In genomic region chr10:79897316-79898245, GRCm38 (mm10) we compare ENCODE assay signal across 17 mouse cellular contexts. TPM values are rescaled to one million over a fixed set of nuclear protein-coding genes. Genes with fewer than 3 reads are reported as not detected.
DNase-seq lines count a peak whose midpoint lies in the region; ATAC-seq and TF ChIP-seq lines count a peak whose summit lies in the region.
"Had no signal": no experiment of that assay in that cellular context is flagged by ENCODE, and none has a peak within 500 bp of the region (broad histone marks: within the 10 kb centered on the region; RNA-seq: fewer than 3 reads in every experiment).

No protein-coding gene starts in this region.

- no peak for DNase-seq in hindbrain, embryonic 10.5 days (ENCODE audit: low spot score)
- no peak for DNase-seq in hindbrain, embryonic 11.5 days (ENCODE audit: low spot score)
- peak; percentile 27 for DNase-seq in CH12.LX (ENCODE audit: extremely low read depth)
- no peak for DNase-seq in heart, adult 9 months (ENCODE audit: low spot score in 2 of 2)
- DNase-seq in right cerebral cortex, postnatal 10 days (ENCODE audit: low spot score in 2 of 2), result no peak
- DNase-seq in layer of hippocampus, postnatal 36 days, result no peak
- DNase-seq: cerebellum, adult 2 months; right cerebral cortex, postnatal 25 days had no signal

- H3K27me3 ChIP-seq in hindbrain, embryonic 10.5 days (ENCODE audit: insufficient read depth, poor library complexity, severe bottlenecking), result peaks cover 76% of the 10 kb centered on the region
- peaks cover 4% of the 10 kb centered on the region; the same call in 1 of the 2 replicates for H3K27me3 ChIP-seq in hindbrain, embryonic 11.5 days (ENCODE audit: control insufficient read depth, insufficient read depth, low read length)
- no peaks in the 10 kb centered on the region for H3K27me3 ChIP-seq in CH12.LX (replicated peaks)
- no peaks in the 10 kb centered on the region for H3K27me3 ChIP-seq in intestine, postnatal 0 days (replicated peaks; ENCODE audit: control insufficient read depth, insufficient read depth, low read length)
- no peaks in the 10 kb centered on the region for H3K27me3 ChIP-seq in liver, embryonic 15.5 days
- H3K27me3 ChIP-seq: lung, embryonic 15.5 days had no signal

- no peak for TF ChIP-seq RAD21 in CH12.LX (IDR thresholded peaks at IDR 0.05; ENCODE audit: low read depth, low read length)

- no peaks in the 10 kb centered on the region for H3K9me3 ChIP-seq in hindbrain, embryonic 10.5 days
- H3K9me3 ChIP-seq in hindbrain, embryonic 11.5 days (ENCODE audit: control insufficient read depth, low read length), result no peaks in the 10 kb centered on the region
- no peaks in the 10 kb centered on the region for H3K9me3 ChIP-seq in CH12.LX (replicated peaks; ENCODE audit: low read length)
- H3K9me3 ChIP-seq in intestine, postnatal 0 days (ENCODE audit: control insufficient read depth), result no peaks in the 10 kb centered on the region
- no peaks in the 10 kb centered on the region for H3K9me3 ChIP-seq in liver, embryonic 15.5 days (replicated peaks)
- H3K9me3 ChIP-seq: lung, embryonic 15.5 days; midbrain, embryonic 12.5 days; neural tube, embryonic 13.5 days had no signal

- TF ChIP-seq EP300 in CH12.LX (IDR thresholded peaks at IDR 0.05; ENCODE audit: low read length), result no peak

- H3K4me2 ChIP-seq in hindbrain, embryonic 11.5 days (replicated peaks; ENCODE audit: low read depth, low read length), result no peak overlapping the region
- 0 out of 2 replicates have a peak overlapping the region, but pooled peaks have one; percentile 2 for H3K4me2 ChIP-seq in CH12.LX (ENCODE audit: insufficient read depth, low read depth, poor library complexity, severe bottlenecking)
- no peak overlapping the region for H3K4me2 ChIP-seq in intestine, postnatal 0 days (replicated peaks; ENCODE audit: low read depth)
- H3K4me2 ChIP-seq in liver, embryonic 15.5 days, result peak overlapping the region; percentile 33
- H3K4me2 ChIP-seq: heart, embryonic 11.5 days; lung, embryonic 15.5 days; midbrain, embryonic 12.5 days; neural tube, embryonic 13.5 days had no signal

- dilution Hi-C loops in CH12.LX (cut with MboI; ENCODE audit: extremely low pct_ligation_motif_present, extremely low pct_unique_long_range_greater_than_20kb, low sequenced_read_pairs), result no loop called here

- no peak for TF ChIP-seq POLR2A in CH12.LX (IDR thresholded peaks at IDR 0.05; ENCODE audit: low read depth, low read length)

- no peak overlapping the region for H3K27ac ChIP-seq in hindbrain, embryonic 10.5 days
- no peak overlapping the region for H3K27ac ChIP-seq in hindbrain, embryonic 11.5 days (ENCODE audit: low read depth, low read length)
- no peak overlapping the region for H3K27ac ChIP-seq in CH12.LX (ENCODE audit: insufficient read depth, low read depth)
- no peak overlapping the region for H3K27ac ChIP-seq in intestine, postnatal 0 days (ENCODE audit: low read depth, low read length)
- H3K27ac ChIP-seq in liver, embryonic 15.5 days (replicated peaks), result peak overlapping the region; percentile 63
- H3K27ac ChIP-seq: left cerebral cortex, adult 2 months; lung, embryonic 15.5 days; midbrain, embryonic 12.5 days; neural tube, embryonic 13.5 days had no signal

- H3K4me1 ChIP-seq in hindbrain, embryonic 10.5 days (replicated peaks), result peaks cover 42% of the 10 kb centered on the region
- H3K4me1 ChIP-seq in hindbrain, embryonic 11.5 days (replicated peaks; ENCODE audit: control insufficient read depth, insufficient read depth, low read length), result peaks cover 7% of the 10 kb centered on the region
- peaks cover 9 to 50% of the 10 kb centered on the region in 2 experiments for H3K4me1 ChIP-seq in CH12.LX (ENCODE audit: control insufficient read depth in 1 of 2, insufficient read depth in 2 of 2)
- H3K4me1 ChIP-seq in intestine, postnatal 0 days (replicated peaks; ENCODE audit: control insufficient read depth, insufficient read depth, low read length), result no peaks in the 10 kb centered on the region
- peaks cover 17% of the 10 kb centered on the region for H3K4me1 ChIP-seq in liver, embryonic 15.5 days (replicated peaks)

- peaks cover 76% of the 10 kb centered on the region for H3K36me3 ChIP-seq in hindbrain, embryonic 10.5 days
- peaks cover under 1% of the 10 kb centered on the region; the same call in 1 of the 2 replicates for H3K36me3 ChIP-seq in hindbrain, embryonic 11.5 days (ENCODE audit: control insufficient read depth, insufficient read depth, low read length)
- peaks cover 18 to 80% of the 10 kb centered on the region in 2 experiments for H3K36me3 ChIP-seq in CH12.LX (replicated peaks in 1 of 2; ENCODE audit: control insufficient read depth in 1 of 2, insufficient read depth in 1 of 2, low read length in 1 of 2)
- H3K36me3 ChIP-seq in intestine, postnatal 0 days (ENCODE audit: control insufficient read depth, insufficient read depth), result peaks cover 39% of the 10 kb centered on the region; the same call in 1 of the 2 replicates
- peaks cover 21% of the 10 kb centered on the region for H3K36me3 ChIP-seq in liver, embryonic 15.5 days (replicated peaks)

- no peak overlapping the region for H3K9ac ChIP-seq in hindbrain, embryonic 11.5 days (ENCODE audit: low read depth, low read length)
- H3K9ac ChIP-seq in CH12.LX (ENCODE audit: insufficient read depth, low read depth), result no peak overlapping the region
- no peak overlapping the region for H3K9ac ChIP-seq in intestine, postnatal 0 days (ENCODE audit: low read depth, low read length)
- H3K9ac ChIP-seq in liver, embryonic 15.5 days, result no peak overlapping the region
- H3K9ac ChIP-seq: lung, embryonic 15.5 days; midbrain, embryonic 12.5 days; neural tube, embryonic 13.5 days had no signal

- H3K79me2 ChIP-seq in CH12.LX (replicated peaks; ENCODE audit: control insufficient read depth, extremely low read depth, insufficient read depth, poor library complexity, severe bottlenecking), result no peaks in the 10 kb centered on the region

- ATAC-seq in hindbrain, embryonic 11.5 days (ENCODE audit: low FRiP score), result no peak
- peak; percentile 55 for ATAC-seq in intestine, postnatal 0 days
- ATAC-seq in liver, embryonic 15.5 days (ENCODE audit: insufficient read depth), result peak; percentile 73
- ATAC-seq: hindbrain, embryonic 16.5 days had no signal

- TF ChIP-seq CTCF in CH12.LX (conservative IDR thresholded peaks at IDR 0.05 in 1 of 2, IDR thresholded peaks at IDR 0.05 in 1 of 2; ENCODE audit: low read depth in 2 of 2, low read length in 2 of 2), result no peak
- no peak for TF ChIP-seq CTCF in intestine, postnatal 0 days (IDR thresholded peaks at IDR 0.05; ENCODE audit: low read depth)

- peak overlapping the region; percentile 1; the same call in 1 of the 2 replicates for H3K4me3 ChIP-seq in hindbrain, embryonic 10.5 days
- no peak overlapping the region for H3K4me3 ChIP-seq in hindbrain, embryonic 11.5 days (ENCODE audit: low read depth, low read length)
- H3K4me3 ChIP-seq in CH12.LX (replicated peaks in 1 of 3; ENCODE audit: low read depth in 2 of 3, low read length in 2 of 3, poor library complexity in 1 of 3), result no peak overlapping the region
- no peak overlapping the region for H3K4me3 ChIP-seq in intestine, postnatal 0 days (ENCODE audit: low read depth, low read length)
- 0 out of 2 replicates have a peak overlapping the region, but pooled peaks have one; percentile 5 for H3K4me3 ChIP-seq in liver, embryonic 15.5 days (replicated peaks)
- H3K4me3 ChIP-seq: left cerebral cortex, adult 2 months; lung, embryonic 15.5 days; midbrain, embryonic 12.5 days; neural tube, embryonic 13.5 days had no signal

- 52% methylated on average over 20 of the region's 20 CpGs for WGBS in hindbrain, embryonic 10.5 days
- WGBS in hindbrain, embryonic 11.5 days, result 57% methylated on average over 20 of the region's 20 CpGs
- 41% methylated on average over 20 of the region's 20 CpGs for WGBS in intestine, postnatal 0 days
- 54% methylated on average over 20 of the region's 20 CpGs for WGBS in liver, embryonic 15.5 days (ENCODE audit: insufficient replicate concordance)

- in situ Hi-C loops in CH12.LX (cut with MboI; ENCODE audit: low pct_ligation_motif_present, low pct_unique_long_range_greater_than_20kb, low sequenced_read_pairs), result no loop called here

RNA-seq across cellular contexts. Expression of gene Cfd, which starts 6.9 kb away (rescaled TPM):
- polyA plus RNA-seq in hindbrain, embryonic 10.5 days (2016; fragmentation: Nextera tagmentation; extraction: Ambion mirVana), result not detected in 2 replicates
- not detected in 2 replicates for polyA plus RNA-seq in hindbrain, embryonic 11.5 days (2014; fragmentation: Nextera tagmentation; extraction: Ambion mirVana)
- total RNA-seq in CH12.LX (2012; rRNA removed) (not detected in 2 replicates), CH12.LX (2014; rRNA removed) (not detected in 2 replicates)
- 0.26 TPM in 1 of 2 replicates, not detected in the other for polyA plus RNA-seq in CH12.LX (2012; ENCODE audit: insufficient read length, low read depth)
- polyA plus RNA-seq in intestine, postnatal 0 days (2015; fragmentation: Nextera tagmentation; extraction: Ambion mirVana), result not detected in 2 replicates
- polyA plus RNA-seq in liver, embryonic 15.5 days (2015; fragmentation: Nextera tagmentation; extraction: Ambion mirVana), result not detected in 2 replicates
- not detected for total RNA-seq in layer of hippocampus, postnatal 36 days (2021)
- total RNA-seq: left cerebral cortex, adult 2 months had no signal
- polyA plus RNA-seq: C2C12; heart, embryonic 11.5 days; hindbrain, embryonic 16.5 days; lung, embryonic 15.5 days; midbrain, embryonic 12.5 days; neural tube, embryonic 13.5 days had no signal

RNA-seq across cellular contexts. Expression of gene Med16, which starts 11.1 kb away (rescaled TPM):
- polyA plus RNA-seq in hindbrain, embryonic 10.5 days (2016; fragmentation: Nextera tagmentation; extraction: Ambion mirVana), result 68.3 and 77.3 TPM in 2 replicates
- 33.7 and 41.8 TPM in 2 replicates for polyA plus RNA-seq in hindbrain, embryonic 11.5 days (2014; fragmentation: Nextera tagmentation; extraction: Ambion mirVana)
- total RNA-seq in CH12.LX (2012; rRNA removed), result 12.1 and 14.4 TPM in 2 replicates
- total RNA-seq in CH12.LX (2014; rRNA removed), result 8.7 and 10.2 TPM in 2 replicates
- polyA plus RNA-seq in CH12.LX (2012; ENCODE audit: insufficient read length, low read depth), result 20.7 and 22.8 TPM in 2 replicates
- 17.0 and 17.8 TPM in 2 replicates for polyA plus RNA-seq in intestine, postnatal 0 days (2015; fragmentation: Nextera tagmentation; extraction: Ambion mirVana)
- polyA plus RNA-seq in liver, embryonic 15.5 days (2015; fragmentation: Nextera tagmentation; extraction: Ambion mirVana), result 16.4 and 18.0 TPM in 2 replicates
- total RNA-seq in layer of hippocampus, postnatal 36 days (2021), result 10 to 100 TPM; 53.0 to 54.1 TPM

RNA-seq across cellular contexts. Expression of gene Elane, which starts 11.5 kb away (rescaled TPM):
- not detected in 2 replicates for polyA plus RNA-seq in hindbrain, embryonic 10.5 days (2016; fragmentation: Nextera tagmentation; extraction: Ambion mirVana)
- polyA plus RNA-seq in hindbrain, embryonic 11.5 days (2014; fragmentation: Nextera tagmentation; extraction: Ambion mirVana), result 0.67 TPM in 1 of 2 replicates, not detected in the other
- total RNA-seq in CH12.LX (2012; rRNA removed), result not detected in 2 replicates
- total RNA-seq in CH12.LX (2014; rRNA removed), result not detected in 2 replicates
- not detected in 2 replicates for polyA plus RNA-seq in CH12.LX (2012; ENCODE audit: insufficient read length, low read depth)
- not detected in 2 replicates for polyA plus RNA-seq in intestine, postnatal 0 days (2015; fragmentation: Nextera tagmentation; extraction: Ambion mirVana)
- 211 and 227 TPM in 2 replicates for polyA plus RNA-seq in liver, embryonic 15.5 days (2015; fragmentation: Nextera tagmentation; extraction: Ambion mirVana)
- not detected for total RNA-seq in layer of hippocampus, postnatal 36 days (2021)
- total RNA-seq: left cerebral cortex, adult 2 months had no signal
- polyA plus RNA-seq: C2C12; midbrain, embryonic 12.5 days had no signal

RNA-seq across cellular contexts. Expression of gene Gm26602, which starts 13.1 kb away (rescaled TPM):
- polyA plus RNA-seq in hindbrain, embryonic 10.5 days (2016; fragmentation: Nextera tagmentation; extraction: Ambion mirVana), result 2.6 and 4.5 TPM in 2 replicates
- 23.6 and 25.3 TPM in 2 replicates for polyA plus RNA-seq in hindbrain, embryonic 11.5 days (2014; fragmentation: Nextera tagmentation; extraction: Ambion mirVana)
- total RNA-seq in CH12.LX (2012; rRNA removed), result 6.0 and 8.1 TPM in 2 replicates
- not detected in 2 replicates for total RNA-seq in CH12.LX (2014; rRNA removed)
- not detected in 2 replicates for polyA plus RNA-seq in CH12.LX (2012; ENCODE audit: insufficient read length, low read depth)
- 2.9 and 17.9 TPM in 2 replicates for polyA plus RNA-seq in intestine, postnatal 0 days (2015; fragmentation: Nextera tagmentation; extraction: Ambion mirVana)
- polyA plus RNA-seq in liver, embryonic 15.5 days (2015; fragmentation: Nextera tagmentation; extraction: Ambion mirVana), result not detected in 2 replicates
- not detected for total RNA-seq in layer of hippocampus, postnatal 36 days (2021)
- total RNA-seq: left cerebral cortex, adult 2 months had no signal
- polyA plus RNA-seq: C2C12; cerebellum, adult 2 months had no signal

RNA-seq across cellular contexts. Expression of gene Kiss1r, which starts 19.2 kb away (rescaled TPM):
- 0.72 and 0.80 TPM in 2 replicates for polyA plus RNA-seq in hindbrain, embryonic 10.5 days (2016; fragmentation: Nextera tagmentation; extraction: Ambion mirVana)
- 0.26 and 0.36 TPM in 2 replicates for polyA plus RNA-seq in hindbrain, embryonic 11.5 days (2014; fragmentation: Nextera tagmentation; extraction: Ambion mirVana)
- total RNA-seq in CH12.LX (2012; rRNA removed) (0.21 and 0.76 TPM in 2 replicates), CH12.LX (2014; rRNA removed) (0.24 and 0.32 TPM in 2 replicates)
- polyA plus RNA-seq in CH12.LX (2012; ENCODE audit: insufficient read length, low read depth), result 0.17 and 0.20 TPM in 2 replicates
- 0.21 and 0.47 TPM in 2 replicates for polyA plus RNA-seq in intestine, postnatal 0 days (2015; fragmentation: Nextera tagmentation; extraction: Ambion mirVana)
- 0.32 and 0.37 TPM in 2 replicates for polyA plus RNA-seq in liver, embryonic 15.5 days (2015; fragmentation: Nextera tagmentation; extraction: Ambion mirVana)
- total RNA-seq in layer of hippocampus, postnatal 36 days (2021), result 1 to 10 TPM; 6.4 to 6.8 TPM

Comparison
In these comparisons a context has a peak if more than half of its experiments do, and no peak if none do; other contexts are left out.
1. H3K4me3 ChIP-seq: peak in hindbrain, embryonic 10.5 days (single experiment) and liver, embryonic 15.5 days (single experiment); none in hindbrain, embryonic 11.5 days (single experiment), CH12.LX (0 of 3) and intestine, postnatal 0 days (single experiment).
2. H3K4me2 ChIP-seq: peak in CH12.LX (single experiment) and liver, embryonic 15.5 days (single experiment); none in hindbrain, embryonic 11.5 days (single experiment) and intestine, postnatal 0 days (single experiment).
3. RNA of gene Elane, which starts 11.5 kb away (polyA plus RNA-seq): 211 to 227 TPM in liver, embryonic 15.5 days; not detected in hindbrain, embryonic 10.5 days, 0.67 TPM in hindbrain, embryonic 11.5 days, not detected in CH12.LX and not detected in intestine, postnatal 0 days; every median in the first group is over 100 times any median in the second.